Mouse (Mus musculus): ENCODE data around the gene Edrf1.
A peak's percentile ranks its signal among the peaks of the same experiment; 100 is the strongest.

GRCm38 (mm10) chr7:133637361-133638305 lies at the start of gene Edrf1:
- TF ChIP-seq CTCF (IDR thresholded peaks at IDR 0.05; ENCODE audit: borderline replicate concordance, control insufficient read depth, extremely low read depth, insufficient read depth, low read length, poor library complexity) (0 out of 2 replicates have a peak, but pooled peaks have one; percentile 7), POLR2A (IDR thresholded peaks at IDR 0.05; ENCODE audit: control insufficient read depth, extremely low read depth, insufficient read depth, low read length, poor library complexity) (peak; percentile 80; the same call in 1 of the 2 replicates)

All from thymus, adult 2 months (tissue).